7 mouse cellular contexts compared by ENCODE assay signal in the genomic region with DNA sequence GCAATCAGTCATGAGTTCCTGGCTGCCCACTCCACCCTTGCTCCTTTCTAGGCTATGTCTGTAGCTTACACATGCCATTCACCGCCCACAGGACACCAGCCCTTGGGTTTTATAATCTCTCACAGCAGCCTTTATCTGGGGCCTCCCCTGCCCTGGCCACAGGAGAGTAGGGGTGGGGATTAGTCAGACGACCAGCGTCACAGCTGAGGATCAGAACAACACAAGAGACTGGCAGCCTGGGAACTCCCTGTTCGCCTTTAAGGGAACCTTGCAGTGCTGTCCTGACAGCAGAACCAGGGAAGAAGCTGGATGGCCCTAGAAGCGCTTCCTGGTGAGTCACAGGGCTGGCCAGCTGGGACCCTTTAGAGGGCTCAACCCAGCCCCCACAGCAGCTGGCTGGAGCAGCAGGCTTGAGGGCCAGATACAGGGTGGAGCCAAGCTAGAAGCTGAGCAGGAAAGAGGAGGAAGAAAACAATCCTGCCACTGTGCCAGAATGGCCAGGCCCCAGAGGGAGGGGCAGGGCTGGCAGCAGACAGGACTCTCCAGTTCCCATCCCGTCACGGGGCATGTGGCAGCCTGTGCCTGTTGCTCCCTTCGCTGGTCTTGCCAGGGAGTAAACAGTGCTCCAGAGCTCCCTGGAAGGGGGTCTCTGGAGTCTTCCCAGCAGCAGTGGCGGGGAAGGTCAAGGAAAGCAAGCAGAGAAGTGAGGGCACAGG. TPM values are rescaled to one million over a fixed set of nuclear protein-coding genes. Genes with fewer than 3 reads are reported as not detected.
DNase-seq lines count a peak whose midpoint lies in the region; ATAC-seq and TF ChIP-seq lines count a peak whose summit lies in the region.

No protein-coding gene starts in this region.

- intact Hi-C loops in left cerebral cortex, postnatal 4 days (cut with DNase I) = loop anchor here (10.0 kb wide), 1 partner anchor 159 kb away; no protein-coding TSS in a partner anchor

- 10% methylated on average over 9 of the region's 9 CpGs for WGBS in embryonic facial prominence, embryonic 13.5 days
- WGBS in midbrain, embryonic 10.5 days = 23% methylated on average over 9 of the region's 9 CpGs

- ATAC-seq in embryonic facial prominence, embryonic 13.5 days (ENCODE audit: insufficient number of reproducible peaks, insufficient read depth, low FRiP score, low TSS enrichment, low read depth) = peak; percentile 84

- peak overlapping the region; percentile 25 for H3K4me3 ChIP-seq in bone marrow macrophage, adult 2 months (ENCODE audit: insufficient read depth, low read length)
- 0 out of 2 replicates have a peak overlapping the region, but pooled peaks have one; percentile 9 for H3K4me3 ChIP-seq in embryonic facial prominence, embryonic 13.5 days
- H3K4me3 ChIP-seq in midbrain, embryonic 10.5 days = peak overlapping the region; percentile 29

- peak overlapping the region; percentile 88 for H3K27ac ChIP-seq in bone marrow macrophage, adult 2 months (ENCODE audit: insufficient read depth, low read depth, low read length)
- H3K27ac ChIP-seq in embryonic facial prominence, embryonic 13.5 days = peak overlapping the region; percentile 95
- H3K27ac ChIP-seq in midbrain, embryonic 10.5 days (replicated peaks) = peak overlapping the region; percentile 80

- H3K27me3 ChIP-seq in embryonic facial prominence, embryonic 13.5 days = no peaks in the 10 kb centered on the region
- H3K27me3 ChIP-seq in midbrain, embryonic 10.5 days (ENCODE audit: low read depth, poor library complexity, severe bottlenecking) = no peaks in the 10 kb centered on the region

- H3K9ac ChIP-seq in embryonic facial prominence, embryonic 13.5 days = peak overlapping the region; percentile 65

- peak; percentile 100 for DNase-seq in heart, adult 11 months
- DNase-seq in kidney, adult 11 months = peak; percentile 91
- peak; percentile 95 for DNase-seq in left cerebral cortex, postnatal 4 days
- peak; percentile 46 for DNase-seq in midbrain, embryonic 10.5 days (ENCODE audit: low spot score)
- peak; percentile 62 for DNase-seq in right cerebral cortex, postnatal 4 days

- H3K36me3 ChIP-seq in embryonic facial prominence, embryonic 13.5 days = peaks cover 36% of the 10 kb centered on the region
- peaks cover 41% of the 10 kb centered on the region for H3K36me3 ChIP-seq in midbrain, embryonic 10.5 days

- TF ChIP-seq CTCF in bone marrow macrophage, adult 2 months (IDR thresholded peaks at IDR 0.05; ENCODE audit: low read depth, low read length) = no peak

- no peaks in the 10 kb centered on the region for H3K9me3 ChIP-seq in embryonic facial prominence, embryonic 13.5 days
- H3K9me3 ChIP-seq in midbrain, embryonic 10.5 days (replicated peaks) = no peaks in the 10 kb centered on the region

- H3K4me2 ChIP-seq in embryonic facial prominence, embryonic 13.5 days = peak overlapping the region; percentile 50

- no peak for TF ChIP-seq POLR2A in bone marrow macrophage, adult 2 months (IDR thresholded peaks at IDR 0.05; ENCODE audit: borderline replicate concordance, low read depth, low read length)

- peaks cover 66% of the 10 kb centered on the region for H3K4me1 ChIP-seq in bone marrow macrophage, adult 2 months (ENCODE audit: control insufficient read depth, insufficient read depth, low read length)
- H3K4me1 ChIP-seq in embryonic facial prominence, embryonic 13.5 days = peaks cover 41% of the 10 kb centered on the region
- peaks cover 20% of the 10 kb centered on the region for H3K4me1 ChIP-seq in midbrain, embryonic 10.5 days

RNA-seq across cellular contexts. Expression of a gene that starts 9.8 kb away (rescaled TPM):
- 73.6 and 74.7 TPM in 2 replicates for polyA plus RNA-seq in bone marrow macrophage, adult 2 months (2012; ENCODE audit: insufficient read depth, insufficient read length, missing spikeins)
- polyA plus RNA-seq in embryonic facial prominence, embryonic 13.5 days (2015; fragmentation: Nextera tagmentation; extraction: Ambion mirVana) = 28.4 and 29.4 TPM in 2 replicates
- total RNA-seq in left cerebral cortex, postnatal 4 days (2021) = 1 to 10 TPM; 5.2 to 5.3 TPM
- 8.6 TPM in 2 replicates for polyA plus RNA-seq in midbrain, embryonic 10.5 days (2016; fragmentation: Nextera tagmentation; extraction: Ambion mirVana)

RNA-seq across cellular contexts. Expression of a gene that starts 10.9 kb away (rescaled TPM):
- polyA plus RNA-seq in bone marrow macrophage, adult 2 months (2012; ENCODE audit: insufficient read depth, insufficient read length, missing spikeins) = 37.6 and 37.8 TPM in 2 replicates
- polyA plus RNA-seq in embryonic facial prominence, embryonic 13.5 days (2015; fragmentation: Nextera tagmentation; extraction: Ambion mirVana) = 95.1 and 112 TPM in 2 replicates
- 10 to 100 TPM; 98.6 to 99.4 TPM for total RNA-seq in left cerebral cortex, postnatal 4 days (2021)
- polyA plus RNA-seq in midbrain, embryonic 10.5 days (2016; fragmentation: Nextera tagmentation; extraction: Ambion mirVana) = 99.5 and 107 TPM in 2 replicates

RNA-seq across cellular contexts. Expression of a gene that starts 11.1 kb away (rescaled TPM):
- 104 and 124 TPM in 2 replicates for polyA plus RNA-seq in bone marrow macrophage, adult 2 months (2012; ENCODE audit: insufficient read depth, insufficient read length, missing spikeins)
- polyA plus RNA-seq in embryonic facial prominence, embryonic 13.5 days (2015; fragmentation: Nextera tagmentation; extraction: Ambion mirVana) = 224 and 225 TPM in 2 replicates
- 100 to 1,000 TPM; 122 to 124 TPM for total RNA-seq in left cerebral cortex, postnatal 4 days (2021)
- polyA plus RNA-seq in midbrain, embryonic 10.5 days (2016; fragmentation: Nextera tagmentation; extraction: Ambion mirVana) = 241 and 246 TPM in 2 replicates

RNA-seq across cellular contexts. Expression of a gene that starts 17.3 kb away (rescaled TPM):
- not detected in 2 replicates for polyA plus RNA-seq in bone marrow macrophage, adult 2 months (2012; ENCODE audit: insufficient read depth, insufficient read length, missing spikeins)
- polyA plus RNA-seq in embryonic facial prominence, embryonic 13.5 days (2015; fragmentation: Nextera tagmentation; extraction: Ambion mirVana) = 0.20 and 0.33 TPM in 2 replicates
- not detected for total RNA-seq in left cerebral cortex, postnatal 4 days (2021)
- polyA plus RNA-seq in midbrain, embryonic 10.5 days (2016; fragmentation: Nextera tagmentation; extraction: Ambion mirVana) = 0.25 TPM in 2 replicates

RNA-seq across cellular contexts. Expression of a gene that starts 59.7 kb away (rescaled TPM):
- 973 and 974 TPM in 2 replicates for polyA plus RNA-seq in bone marrow macrophage, adult 2 months (2012; ENCODE audit: insufficient read depth, insufficient read length, missing spikeins)
- polyA plus RNA-seq in embryonic facial prominence, embryonic 13.5 days (2015; fragmentation: Nextera tagmentation; extraction: Ambion mirVana) = 400 and 419 TPM in 2 replicates
- 100 to 1,000 TPM; 333 to 372 TPM for total RNA-seq in left cerebral cortex, postnatal 4 days (2021)
- polyA plus RNA-seq in midbrain, embryonic 10.5 days (2016; fragmentation: Nextera tagmentation; extraction: Ambion mirVana) = 353 and 368 TPM in 2 replicates

Comparison
In these comparisons a context has a peak if more than half of its experiments do, and no peak if none do; other contexts are left out.
1. Peak in every context shown above with its lines: DNase-seq, ATAC-seq, H3K4me3 ChIP-seq and H3K27ac ChIP-seq.
2. DNase-seq: peak in every context shown above with its lines; median percentile 100 in heart, adult 11 months; 95 in left cerebral cortex, postnatal 4 days; 91 in kidney, adult 11 months; 62 in right cerebral cortex, postnatal 4 days; 46 in midbrain, embryonic 10.5 days.